Mouse (Mus musculus): ENCODE measurements at regions not wholly inside any gene's neighbourhood (a gene's known extent, or its start where the extent isn't known, plus 50 kb on each side); places are given as distances from the start of the nearest gene placed in this dataset.

DNA sequence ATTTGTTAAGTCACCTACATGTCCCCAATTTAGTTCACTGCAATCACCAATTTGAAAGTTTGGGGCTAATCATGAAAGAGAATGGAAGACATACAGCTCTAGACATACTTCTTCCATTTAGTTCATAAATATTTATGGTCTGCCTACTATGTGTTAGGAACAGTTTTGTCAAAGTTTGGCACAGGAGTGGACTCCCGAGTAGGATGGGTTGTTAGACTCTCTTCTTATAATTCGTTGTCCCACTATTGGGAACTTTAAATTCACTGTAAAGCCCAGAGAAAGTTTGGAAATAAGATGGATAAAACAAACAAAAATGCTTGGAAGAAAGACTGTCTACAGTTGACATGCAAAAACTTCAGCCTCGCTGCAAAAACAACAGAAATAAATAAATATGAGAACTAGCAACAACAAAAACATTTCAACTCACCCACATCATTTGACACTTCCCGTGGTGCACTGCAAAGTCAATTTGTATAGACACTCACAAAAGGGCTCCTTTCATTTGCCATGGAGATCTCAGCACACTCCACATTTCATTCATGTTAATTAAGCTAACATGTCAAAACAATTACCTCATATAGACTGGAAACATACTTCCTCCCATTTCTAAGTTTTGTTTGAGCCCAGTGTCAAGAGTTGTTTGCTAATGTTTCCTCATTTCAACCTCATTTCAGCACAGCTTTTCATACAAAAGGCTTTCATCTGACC lies 570.2 kb upstream of the Kirrel3 start:
- DNase-seq (ENCODE audit: low spot score) = no peak

GRCm38 (mm10) chr9:33930286-33930685 lies 555.4 kb upstream of the Kirrel3 start:
- no peak for DNase-seq (ENCODE audit: low spot score)

- DNase-seq (ENCODE audit: low spot score) = peak; percentile 16
Measured at GRCm38 (mm10) chr9:33934071-33934470, 551.6 kb upstream of the Kirrel3 start.

GRCm38 (mm10) chr9:33954319-33954718 lies 531.4 kb upstream of the Kirrel3 start:
- no peak for DNase-seq (ENCODE audit: low spot score)

Measured in gastrocnemius, adult 18-20 months (tissue).